ENCODE assay signal across 9 mouse cellular contexts in the genomic region with DNA sequence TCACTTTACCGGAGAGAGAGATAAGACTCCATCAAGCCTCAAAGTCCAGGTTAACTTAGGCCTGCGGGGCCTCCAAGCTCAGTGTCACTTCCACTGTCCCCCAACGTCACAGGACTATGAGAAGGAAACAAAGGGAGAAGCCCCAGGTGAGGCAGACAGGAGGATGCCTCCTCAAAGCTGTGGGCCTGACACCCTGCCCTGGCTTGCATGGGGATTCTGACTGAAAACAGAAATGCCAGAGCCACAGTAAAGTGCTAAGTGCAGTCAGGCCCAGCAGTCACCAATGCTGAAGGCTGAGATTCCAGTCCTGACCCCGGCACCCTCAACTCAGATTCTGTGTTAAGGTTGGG. TPM values are rescaled to one million over a fixed set of nuclear protein-coding genes. Genes with fewer than 3 reads are reported as not detected.
DNase-seq lines count a peak whose midpoint lies in the region; ATAC-seq and TF ChIP-seq lines count a peak whose summit lies in the region.
"Had no signal": no experiment of that assay in that cellular context is flagged by ENCODE, and none has a peak within 500 bp of the region (broad histone marks: within the 10 kb centered on the region; RNA-seq: fewer than 3 reads in every experiment).

No protein-coding gene starts in this region.

- TF ChIP-seq POLR2A in bone marrow macrophage, adult 2 months (IDR thresholded peaks at IDR 0.05; ENCODE audit: borderline replicate concordance, low read depth, low read length): no peak

- peaks cover 22% of the 10 kb centered on the region for H3K36me3 ChIP-seq in forebrain, embryonic 10.5 days (replicated peaks)
- peaks cover 2% of the 10 kb centered on the region; the same call in 1 of the 2 replicates for H3K36me3 ChIP-seq in forebrain, embryonic 16.5 days (ENCODE audit: control insufficient read depth, insufficient read depth)
- H3K36me3 ChIP-seq in liver, embryonic 11.5 days (ENCODE audit: control insufficient read depth, insufficient read depth, low read length): peaks cover 11% of the 10 kb centered on the region; the same call in 1 of the 2 replicates

- no peak for ATAC-seq in forebrain, embryonic 16.5 days
- no peak for ATAC-seq in liver, embryonic 11.5 days (replicated peaks; ENCODE audit: low FRiP score)

- DNase-seq in forebrain, embryonic 10.5 days (ENCODE audit: extremely low spot score, low spot score): no peak
- no peak for DNase-seq in layer of hippocampus, adult 2 months (ENCODE audit: low spot score in 2 of 2)
- no peak for DNase-seq in layer of hippocampus, adult 9-11 months
- DNase-seq in liver, embryonic 11.5 days (ENCODE audit: low spot score): no peak
- DNase-seq in adipocyte (ENCODE audit: low spot score): no peak
- DNase-seq in adrenal gland, postnatal 14 days: no peak
- DNase-seq: kidney, adult 18-20 months had no signal

- no peak for TF ChIP-seq CTCF in layer of hippocampus, adult 2 months (conservative IDR thresholded peaks at IDR 0.05)
- no peak for TF ChIP-seq CTCF in bone marrow macrophage, adult 2 months (IDR thresholded peaks at IDR 0.05; ENCODE audit: low read depth, low read length)

- no peaks in the 10 kb centered on the region for H3K9me3 ChIP-seq in forebrain, embryonic 10.5 days
- H3K9me3 ChIP-seq in forebrain, embryonic 16.5 days (ENCODE audit: control insufficient read depth, low read length): no peaks in the 10 kb centered on the region
- no peaks in the 10 kb centered on the region for H3K9me3 ChIP-seq in liver, embryonic 11.5 days (ENCODE audit: control insufficient read depth, low read length)

- H3K27me3 ChIP-seq in forebrain, embryonic 10.5 days (ENCODE audit: poor library complexity, severe bottlenecking): no peaks in the 10 kb centered on the region
- no peaks in the 10 kb centered on the region for H3K27me3 ChIP-seq in forebrain, embryonic 16.5 days (replicated peaks; ENCODE audit: control insufficient read depth, insufficient read depth, low read length)
- H3K27me3 ChIP-seq in liver, embryonic 11.5 days (replicated peaks; ENCODE audit: control insufficient read depth, insufficient read depth, low read length): no peaks in the 10 kb centered on the region

- peak overlapping the region; percentile 59 for H3K27ac ChIP-seq in forebrain, embryonic 10.5 days
- no peak overlapping the region for H3K27ac ChIP-seq in forebrain, embryonic 16.5 days (ENCODE audit: low read length)
- peak overlapping the region; percentile 77 for H3K27ac ChIP-seq in layer of hippocampus, adult 2 months
- peak overlapping the region; percentile 5; the same call in 1 of the 2 replicates for H3K27ac ChIP-seq in bone marrow macrophage, adult 2 months (ENCODE audit: insufficient read depth, low read depth, low read length)
- peak overlapping the region; percentile 35 for H3K27ac ChIP-seq in liver, embryonic 11.5 days (ENCODE audit: low read depth, low read length)

- H3K4me2 ChIP-seq in forebrain, embryonic 16.5 days (ENCODE audit: low read length): no peak overlapping the region
- peak overlapping the region; percentile 24 for H3K4me2 ChIP-seq in liver, embryonic 11.5 days

- 90% methylated on average over 4 of the region's 4 CpGs for WGBS in forebrain, embryonic 10.5 days
- 87% methylated on average over 4 of the region's 4 CpGs for WGBS in forebrain, embryonic 16.5 days
- 42% methylated on average over 4 of the region's 4 CpGs for WGBS in liver, embryonic 11.5 days

- H3K4me3 ChIP-seq in forebrain, embryonic 10.5 days: no peak overlapping the region
- no peak overlapping the region for H3K4me3 ChIP-seq in forebrain, embryonic 16.5 days (replicated peaks; ENCODE audit: low read length)
- no peak overlapping the region for H3K4me3 ChIP-seq in layer of hippocampus, adult 2 months
- H3K4me3 ChIP-seq in bone marrow macrophage, adult 2 months (ENCODE audit: insufficient read depth, low read length): no peak overlapping the region
- no peak overlapping the region for H3K4me3 ChIP-seq in liver, embryonic 11.5 days (ENCODE audit: low read depth, low read length)

- no peak overlapping the region for H3K9ac ChIP-seq in forebrain, embryonic 16.5 days (replicated peaks; ENCODE audit: low read depth, low read length)
- H3K9ac ChIP-seq in liver, embryonic 11.5 days (ENCODE audit: low read depth, low read length): no peak overlapping the region

- peaks cover 77% of the 10 kb centered on the region for H3K4me1 ChIP-seq in forebrain, embryonic 10.5 days
- peaks cover 30% of the 10 kb centered on the region for H3K4me1 ChIP-seq in forebrain, embryonic 16.5 days (replicated peaks; ENCODE audit: control insufficient read depth, insufficient read depth, low read length)
- H3K4me1 ChIP-seq in bone marrow macrophage, adult 2 months (ENCODE audit: control insufficient read depth, insufficient read depth, low read length): peaks cover 77% of the 10 kb centered on the region
- peaks cover 69% of the 10 kb centered on the region for H3K4me1 ChIP-seq in liver, embryonic 11.5 days (replicated peaks; ENCODE audit: control insufficient read depth, insufficient read depth, low read length)

RNA-seq across cellular contexts. Expression of a gene that starts 25.4 kb away (rescaled TPM):
- 35.6 and 36.8 TPM in 2 replicates for polyA plus RNA-seq in forebrain, embryonic 10.5 days (2016; fragmentation: Nextera tagmentation; extraction: Ambion mirVana)
- polyA plus RNA-seq in forebrain, embryonic 16.5 days (2015; fragmentation: Nextera tagmentation; extraction: Ambion mirVana): 12.2 and 13.6 TPM in 2 replicates
- 10 to 100 TPM; 88.3 to 96.3 TPM for total RNA-seq in layer of hippocampus, adult 2 months (2021)
- polyA plus RNA-seq in bone marrow macrophage, adult 2 months (2012; ENCODE audit: insufficient read depth, insufficient read length, missing spikeins): 170 and 194 TPM in 2 replicates
- polyA plus RNA-seq in liver, embryonic 11.5 days (2014; fragmentation: Nextera tagmentation; extraction: Ambion mirVana): 49.8 and 53.0 TPM in 2 replicates
- total RNA-seq in adrenal gland, postnatal 14 days (2021): 280 and 301 TPM in 2 replicates

RNA-seq across cellular contexts. Expression of a gene that starts 59.8 kb away (rescaled TPM):
- polyA plus RNA-seq in forebrain, embryonic 10.5 days (2016; fragmentation: Nextera tagmentation; extraction: Ambion mirVana): 0.07 and 0.24 TPM in 2 replicates
- 0.22 TPM in 1 of 2 replicates, not detected in the other for polyA plus RNA-seq in forebrain, embryonic 16.5 days (2015; fragmentation: Nextera tagmentation; extraction: Ambion mirVana)
- 1 to 10 TPM; 5.7 to 7.4 TPM for total RNA-seq in layer of hippocampus, adult 2 months (2021)
- polyA plus RNA-seq in bone marrow macrophage, adult 2 months (2012; ENCODE audit: insufficient read depth, insufficient read length, missing spikeins): not detected in 2 replicates
- polyA plus RNA-seq in liver, embryonic 11.5 days (2014; fragmentation: Nextera tagmentation; extraction: Ambion mirVana): 2.9 and 3.2 TPM in 2 replicates
- total RNA-seq in adrenal gland, postnatal 14 days (2021): 0.30 and 1.7 TPM in 2 replicates
